Mouse (Mus musculus): ENCODE results near the gene Slc25a19.

Gene Slc25a19

DNA sequence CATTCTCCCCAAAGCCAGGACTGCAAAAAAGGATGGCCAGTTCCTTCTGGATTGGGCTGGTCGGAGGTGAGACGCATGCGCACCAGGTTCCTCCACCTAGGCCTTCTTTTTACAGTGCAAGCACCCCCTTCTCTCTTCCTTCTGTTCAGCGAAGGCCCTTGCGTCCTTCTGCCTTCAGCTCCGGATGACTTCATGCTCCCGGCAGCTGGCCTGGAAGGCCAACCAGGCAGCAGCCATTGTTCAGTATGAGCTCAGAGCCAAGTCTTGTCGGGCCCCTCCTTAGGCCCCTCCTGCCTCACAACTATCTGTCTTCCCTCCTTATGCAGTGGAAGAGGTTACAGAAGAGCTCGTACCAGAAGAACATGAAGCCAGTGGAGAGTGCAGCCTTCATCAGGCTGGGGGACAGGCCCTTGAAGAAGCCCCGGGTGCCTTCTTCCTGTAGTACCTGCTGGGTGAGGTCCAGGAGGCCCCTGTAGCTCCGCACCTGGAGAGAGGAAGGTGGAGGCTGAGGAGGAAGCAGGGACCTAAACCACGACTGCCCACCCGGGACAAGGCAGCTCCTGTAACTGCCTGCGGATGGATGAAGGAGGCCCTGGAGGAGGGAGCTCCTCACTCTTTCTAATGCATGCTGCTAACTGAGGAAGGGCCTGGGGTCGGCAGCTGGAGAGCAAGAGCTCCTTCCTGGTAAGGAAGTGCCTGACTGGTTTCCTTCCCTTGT is 12.8 kb downstream of the Slc25a19 start:
- TF ChIP-seq GATA4 (IDR thresholded peaks at IDR 0.05; ENCODE audit: insufficient replicate concordance, low read length): no peak

DNA sequence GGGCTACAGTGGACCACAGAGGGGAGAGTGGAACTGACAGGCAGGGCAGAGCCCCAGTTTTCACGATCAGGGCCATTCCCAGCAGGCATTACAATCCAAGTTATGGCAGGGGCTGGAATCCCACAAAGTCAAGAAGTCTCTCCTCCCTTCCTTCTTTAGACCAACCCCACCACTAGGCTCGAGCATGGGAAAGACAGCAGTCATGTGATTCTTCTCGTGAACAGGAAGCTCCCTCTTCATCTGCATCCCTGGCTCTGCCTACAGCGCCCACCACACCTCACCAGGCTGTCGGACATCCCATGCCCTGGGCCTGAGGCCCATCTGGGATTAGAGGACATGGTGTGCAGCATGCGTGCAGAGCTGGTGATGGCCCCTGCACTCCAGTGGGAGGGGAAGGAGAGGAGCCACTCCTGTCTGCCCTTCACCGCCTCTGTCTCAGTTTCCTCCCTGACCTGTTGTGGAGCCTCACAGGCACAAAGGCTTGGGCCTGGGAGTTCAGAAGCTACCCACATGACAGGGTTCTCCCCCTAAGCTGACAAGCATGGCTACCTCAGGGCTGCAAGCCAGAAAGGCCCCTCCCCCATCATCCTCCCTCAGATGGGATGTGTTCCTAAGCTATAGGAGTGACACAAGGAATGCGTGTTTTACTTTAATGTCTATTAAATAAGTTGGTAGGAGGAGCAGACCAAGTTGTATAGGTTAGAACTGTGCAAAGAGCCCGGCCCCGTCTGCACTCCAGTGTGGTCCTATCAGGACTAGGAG is 13.6 kb downstream of the Slc25a19 start:
- no peak for TF ChIP-seq GATA4 (IDR thresholded peaks at IDR 0.05; ENCODE audit: insufficient replicate concordance, low read length)

DNA sequence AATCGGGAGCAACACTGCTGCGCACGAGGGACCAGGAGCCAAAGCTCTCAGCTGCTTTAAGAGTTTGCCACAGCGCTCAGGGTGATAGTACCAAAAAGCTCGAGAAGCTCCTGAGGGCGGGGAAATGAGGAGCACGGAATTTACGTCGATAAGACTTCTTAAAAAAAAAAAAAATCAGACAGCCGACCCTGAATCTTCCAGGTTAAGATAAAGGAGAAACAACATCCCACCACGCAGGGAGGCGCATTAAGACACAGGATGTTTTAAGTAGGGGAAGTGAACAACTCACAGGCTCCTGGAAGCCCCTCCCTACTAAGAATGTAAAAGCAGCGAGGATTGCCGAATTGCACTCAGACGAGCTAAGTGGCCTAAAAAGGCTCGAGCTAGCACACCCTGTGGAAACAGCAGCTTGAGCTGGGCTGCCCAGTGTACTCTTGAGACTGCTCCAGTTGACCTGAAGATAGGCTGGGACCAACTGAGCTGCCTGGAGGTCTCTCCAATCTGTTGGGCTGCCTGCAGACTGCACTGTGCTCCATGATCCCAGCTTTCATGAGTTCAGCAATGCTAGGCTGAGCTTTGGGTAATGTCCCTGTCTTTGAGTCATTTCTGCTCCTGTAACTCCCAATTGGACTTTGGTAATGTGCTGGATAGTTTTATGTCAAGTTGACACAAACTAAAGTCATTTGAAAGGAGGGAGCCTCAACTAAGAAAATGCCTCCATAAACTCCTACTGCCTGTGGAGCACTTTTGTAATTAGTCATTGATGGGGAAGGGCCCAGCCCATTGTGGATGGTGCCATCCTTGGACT is 14.8 kb downstream of the Slc25a19 start:
- no peak for TF ChIP-seq GATA4 (IDR thresholded peaks at IDR 0.05; ENCODE audit: insufficient replicate concordance, low read length)

DNA sequence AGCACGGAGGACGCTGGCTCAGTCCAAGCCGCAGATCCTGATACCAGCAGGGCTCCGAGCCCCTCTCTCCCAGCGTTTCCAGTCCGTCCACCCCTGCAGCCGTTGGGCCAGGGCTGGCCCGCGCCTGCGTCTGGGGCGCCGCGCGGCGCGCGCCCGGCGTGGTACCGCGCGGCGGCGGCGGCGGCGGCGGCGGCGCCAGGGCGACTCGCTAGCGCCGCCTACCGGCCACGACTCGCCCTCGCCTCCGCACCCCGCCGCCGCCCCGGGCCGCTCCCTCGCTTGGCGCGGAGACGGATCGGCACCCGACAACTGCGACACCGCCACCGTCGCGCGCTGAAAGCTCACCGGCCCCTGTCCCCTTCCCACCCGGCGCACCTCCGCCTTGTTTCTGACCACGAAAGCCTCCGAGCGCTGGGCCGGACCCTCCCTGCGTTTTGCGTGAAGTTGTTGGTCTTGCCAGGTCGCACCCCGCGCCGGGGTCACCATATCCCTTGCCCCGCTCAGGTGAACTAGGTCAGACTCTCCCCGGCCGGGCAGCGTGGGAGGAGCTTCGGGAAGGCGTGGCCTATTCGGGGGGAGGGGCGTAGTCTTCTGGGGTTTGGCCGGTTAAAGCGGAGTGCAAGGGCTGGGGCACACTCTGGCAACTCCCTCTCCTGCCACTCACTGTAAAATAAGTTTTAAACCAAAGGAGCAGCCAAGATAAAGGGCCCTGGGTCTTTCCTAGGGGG is 15.5 kb downstream of the Slc25a19 start, which contains the start of gene Mif4gd:
Gene Mif4gd, minus strand, starts transcription at position 560 of the 728 bp plus-strand sequence.
- no peak for TF ChIP-seq GATA4 (IDR thresholded peaks at IDR 0.05; ENCODE audit: insufficient replicate concordance, low read length)

DNA sequence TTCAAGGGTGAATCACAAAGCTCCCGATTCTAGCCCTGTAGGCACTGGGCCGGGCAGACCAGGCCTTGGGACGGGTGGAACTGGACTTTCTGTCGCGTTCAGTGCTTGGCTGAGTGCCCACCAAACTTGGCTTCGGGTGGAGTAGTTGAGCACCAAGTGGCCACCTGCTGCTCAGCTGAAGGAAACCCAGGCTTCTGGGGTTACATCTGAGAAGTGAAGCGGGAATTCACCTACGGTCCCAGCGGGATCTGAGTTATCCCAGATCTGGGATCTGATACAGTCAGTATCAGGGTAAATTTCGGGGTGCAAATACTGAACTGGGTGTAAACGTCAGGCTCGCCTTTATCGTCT is 16.1 kb downstream of the Slc25a19 start:
- no peak for TF ChIP-seq GATA4 (IDR thresholded peaks at IDR 0.05; ENCODE audit: insufficient replicate concordance, low read length)

DNA sequence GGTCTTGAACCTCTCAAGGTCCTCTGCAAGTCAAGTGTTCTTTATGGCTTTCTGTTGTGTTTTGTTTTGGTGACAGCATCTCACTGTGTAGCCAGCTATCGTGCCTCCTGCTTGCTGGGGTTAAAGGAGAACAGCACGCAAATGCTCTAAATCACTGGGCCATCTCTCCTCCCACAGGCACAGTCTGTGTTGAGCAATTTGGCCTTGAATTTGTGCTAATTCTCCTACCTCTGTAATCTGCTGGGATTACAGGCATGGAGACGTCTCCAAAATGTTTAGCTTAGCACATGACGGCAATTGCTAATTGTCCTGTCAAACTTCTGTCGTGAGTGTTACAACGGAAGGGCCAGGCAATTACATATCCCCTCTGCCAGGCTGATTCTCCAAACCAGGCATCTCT is 16.9 kb downstream of the Slc25a19 start:
- no peak for TF ChIP-seq GATA4 (IDR thresholded peaks at IDR 0.05; ENCODE audit: insufficient replicate concordance, low read length)

DNA sequence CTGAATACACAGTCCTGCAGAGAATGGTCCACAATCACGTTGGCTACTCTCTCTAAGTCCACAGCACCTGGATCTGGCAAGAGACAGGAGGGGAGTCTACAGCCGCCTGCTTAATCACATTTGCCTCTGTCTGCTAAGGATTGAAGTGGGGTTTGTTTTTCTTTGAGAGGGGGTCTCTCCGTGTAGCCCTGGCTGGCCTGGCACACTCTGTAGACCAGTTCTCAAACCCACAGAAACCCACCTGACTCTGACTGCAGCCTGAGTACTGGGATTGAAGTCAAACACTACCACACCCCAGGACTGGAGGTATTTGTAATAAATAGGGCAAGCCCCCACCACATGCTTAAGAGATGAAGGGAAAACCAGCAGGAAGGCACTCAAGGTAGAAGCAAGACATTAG is 18.5 kb downstream of the Slc25a19 start:
- no peak for TF ChIP-seq GATA4 (IDR thresholded peaks at IDR 0.05; ENCODE audit: insufficient replicate concordance, low read length)

DNA sequence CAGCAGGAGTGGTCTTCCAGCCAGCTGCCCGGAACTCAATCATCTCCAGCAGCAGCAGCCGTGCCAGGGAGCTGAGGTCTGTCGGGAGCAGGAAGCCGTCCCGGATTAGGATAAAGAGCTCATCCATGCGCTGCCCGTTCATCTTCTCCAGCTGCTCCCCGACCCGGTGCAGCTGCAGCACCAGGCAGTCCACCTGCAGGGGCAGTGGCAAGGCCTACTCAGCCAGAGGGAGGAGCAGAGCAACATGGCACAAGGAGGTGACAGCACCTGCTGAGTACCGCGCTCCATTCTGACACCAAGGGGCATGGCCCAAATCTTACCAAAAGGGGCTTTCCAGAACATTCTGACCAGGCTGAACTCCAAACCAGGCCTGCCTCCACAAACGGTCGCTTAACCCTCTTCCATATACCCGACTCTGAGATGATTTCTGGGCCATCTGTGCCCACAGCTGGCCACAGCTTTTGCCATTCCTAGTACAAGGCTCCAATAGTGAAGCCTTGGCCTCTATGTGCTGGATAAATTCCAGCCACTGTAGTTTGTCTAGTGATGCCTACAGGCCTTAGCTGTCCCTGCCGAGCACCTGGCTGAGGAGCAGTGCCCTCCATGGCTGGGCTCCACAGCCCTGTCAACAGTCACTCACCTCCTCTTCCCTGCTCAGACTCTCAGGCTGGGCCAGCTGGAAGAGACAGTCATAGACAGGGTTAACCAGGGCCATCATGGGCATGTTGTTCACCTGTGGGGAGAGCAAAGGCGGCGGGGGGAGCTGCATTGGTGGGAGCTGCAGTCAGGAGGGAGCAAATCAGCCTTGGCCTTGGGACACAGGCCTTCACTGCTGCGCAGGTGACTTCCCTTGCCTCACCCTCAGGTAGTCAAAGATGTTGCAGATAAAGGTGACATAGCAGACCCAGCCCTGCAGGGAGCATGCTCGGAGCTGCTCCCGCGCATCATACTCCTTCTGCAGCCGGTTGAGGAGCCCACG is 19.4 kb downstream of the Slc25a19 start:
- TF ChIP-seq GATA4 (IDR thresholded peaks at IDR 0.05; ENCODE audit: insufficient replicate concordance, low read length): no peak

DNA sequence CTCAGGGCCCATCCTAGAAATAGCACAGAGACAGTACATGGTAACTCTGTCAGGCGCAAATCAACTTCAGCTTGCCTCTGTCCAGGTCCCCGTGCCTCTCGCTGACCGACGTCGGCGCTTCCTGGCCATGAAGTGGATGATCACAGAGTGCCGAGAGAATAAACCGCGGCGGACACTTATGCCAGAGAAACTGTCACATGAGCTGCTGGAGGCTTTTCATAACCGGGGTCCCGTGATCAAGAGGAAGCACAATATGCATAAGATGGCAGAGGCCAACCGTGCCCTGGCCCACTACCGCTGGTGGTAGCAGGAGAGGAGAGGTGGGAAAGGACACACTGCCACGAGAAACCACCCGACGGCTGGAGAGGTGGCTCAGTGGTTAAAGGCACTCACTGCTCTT is 21.4 kb downstream of the Slc25a19 start:
- TF ChIP-seq GATA4 (IDR thresholded peaks at IDR 0.05; ENCODE audit: insufficient replicate concordance, low read length): no peak

DNA sequence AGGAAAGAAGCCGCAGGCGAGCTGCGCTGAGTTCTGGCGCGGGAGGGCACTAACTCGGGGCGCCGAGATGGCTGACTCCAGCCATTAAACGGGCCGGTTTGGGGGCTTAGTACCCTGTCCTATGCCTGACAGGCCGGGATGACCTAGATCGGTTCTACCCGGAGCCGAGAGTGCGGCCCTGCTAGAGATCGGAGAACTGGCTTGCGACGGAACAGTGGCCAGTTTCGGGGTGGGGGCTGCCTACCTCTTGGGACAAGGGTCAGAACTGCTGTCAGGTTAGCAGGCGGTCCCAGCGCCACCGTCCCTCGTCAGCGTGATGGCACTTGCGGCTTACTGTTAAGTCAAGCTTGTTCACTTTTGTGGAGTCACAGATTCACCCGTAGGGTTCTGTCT is 23.8 kb downstream of the Slc25a19 start:
- no peak for TF ChIP-seq GATA4 (IDR thresholded peaks at IDR 0.05; ENCODE audit: insufficient replicate concordance, low read length)

DNA sequence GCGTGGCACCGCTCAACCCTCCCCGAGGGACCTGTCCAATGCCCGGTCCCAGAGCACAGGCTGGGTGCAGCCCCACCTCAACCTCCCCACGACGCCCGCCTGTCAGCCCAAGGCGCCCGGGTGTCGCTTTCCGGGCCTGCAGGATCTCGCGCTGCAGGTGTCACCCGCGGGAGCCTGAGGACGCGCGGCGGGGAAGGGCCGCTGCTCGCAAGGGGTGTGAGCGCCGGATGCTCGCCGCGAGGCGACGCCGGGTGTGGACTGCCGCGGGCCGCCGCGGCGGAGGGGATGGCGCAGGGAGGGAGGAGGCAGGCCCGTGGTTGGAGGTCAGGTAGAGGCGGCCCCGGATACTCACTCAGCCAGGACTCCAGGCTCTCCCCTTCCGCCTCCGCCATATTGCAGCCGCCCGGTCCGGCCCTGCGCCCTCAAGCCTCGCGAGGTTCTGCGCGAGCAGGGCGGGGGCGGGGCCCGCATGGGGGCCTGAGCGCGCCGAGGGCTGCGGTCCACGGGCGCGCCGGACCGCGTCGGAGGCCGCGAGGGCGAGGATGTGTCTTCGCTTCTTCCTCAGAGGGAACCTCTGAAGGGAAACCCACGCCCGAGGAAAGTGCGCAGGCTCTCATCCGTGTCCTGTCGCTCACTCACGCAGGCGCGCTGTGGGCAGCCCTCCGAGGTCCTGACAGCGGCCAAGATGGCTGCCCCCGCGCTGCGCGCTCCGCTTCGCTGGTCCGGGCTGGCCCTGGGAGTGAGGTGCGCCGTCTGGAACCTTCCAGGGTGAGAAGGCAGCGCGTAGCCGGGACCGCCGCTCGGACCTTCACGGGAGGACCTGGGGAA is 24.4 kb downstream of the Slc25a19 start, which contains the start of the genes Mrps7 and Gga3:
Gene Mrps7, plus strand, starts transcription at position 450 of the 828 bp plus-strand sequence.
Gene Gga3, minus strand, starts transcription at position 576 of the 828 bp plus-strand sequence.
- TF ChIP-seq GATA4 (IDR thresholded peaks at IDR 0.05; ENCODE audit: insufficient replicate concordance, low read length): peak; percentile 14; the same call in 1 of the 2 replicates

DNA sequence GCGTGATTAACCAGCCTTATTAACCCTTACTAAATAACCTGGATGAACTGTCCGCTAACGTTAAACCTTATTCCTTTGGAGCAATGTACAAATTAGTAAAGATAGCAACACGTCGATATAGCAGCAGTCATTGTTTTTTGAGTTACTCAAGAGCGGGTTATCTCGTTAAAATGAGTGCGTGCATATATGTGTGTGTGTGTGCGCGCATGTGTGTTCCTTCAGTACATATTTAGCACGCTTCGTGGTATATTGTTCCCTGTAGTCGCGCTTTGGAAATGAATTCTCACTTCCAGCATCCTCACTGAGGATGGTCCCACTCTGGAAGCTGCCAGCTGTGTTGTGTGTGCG is 25.0 kb downstream of the Slc25a19 start:
- no peak for TF ChIP-seq GATA4 (IDR thresholded peaks at IDR 0.05; ENCODE audit: insufficient replicate concordance, low read length)

DNA sequence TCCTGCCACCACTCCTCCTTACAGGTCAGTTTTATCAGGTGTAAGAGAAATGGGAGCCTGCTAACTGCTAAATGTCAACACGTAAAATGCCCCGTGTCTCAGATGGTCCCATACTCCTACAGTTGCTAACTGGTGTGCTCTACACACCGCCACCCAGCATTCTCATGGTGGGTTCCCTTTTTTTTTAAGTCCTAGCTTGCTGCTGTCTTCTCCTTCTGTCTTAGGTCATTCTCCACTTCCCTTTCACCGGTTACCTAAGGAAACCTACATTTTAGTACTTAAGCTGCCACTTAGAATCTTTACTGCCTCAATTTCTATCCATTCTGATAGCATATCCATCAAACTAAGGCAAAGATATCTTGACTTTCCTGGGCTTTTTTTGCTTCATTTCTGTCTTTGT is 26.9 kb downstream of the Slc25a19 start:
- no peak for TF ChIP-seq GATA4 (IDR thresholded peaks at IDR 0.05; ENCODE audit: insufficient replicate concordance, low read length)

All from liver, adult (tissue).